Mouse (Mus musculus) ES-E14 (cell line): ENCODE measurements around the gene Il18rap. TPM values are rescaled to one million over a fixed set of nuclear protein-coding genes. Genes with fewer than 3 reads are reported as not detected.

Experiments used
- DNase-seq: peaks from one replicate; pipeline ENCODE4 v3.0.0-alpha.2; 2013; ENCODE audit warnings: low read depth, low spot score
- H3K27ac ChIP-seq: 2 replicates; pipeline ENCODE4 v1.5.1; 2012; ENCODE audit warnings: low read depth, mild to moderate bottlenecking, low read length, moderate library complexity, mixed read lengths; ENCODE audit not compliant: poor library complexity, insufficient read depth, severe bottlenecking
- H3K36me3 ChIP-seq: 2 replicates; pipeline ENCODE4 v1.6.1; 2012; ENCODE audit warnings: mild to moderate bottlenecking, low read length, moderate library complexity, mixed read lengths; ENCODE audit not compliant: control insufficient read depth, poor library complexity, insufficient read depth, severe bottlenecking
- H3K4me1 ChIP-seq, 2 experiments: fragments of 150-350 bp in 1 of 2; sonication (generic) in 1 of 2; 2 replicates each; pipeline ENCODE4 v1.6.1; 2012; ENCODE audit warnings: low read length in 2 of 2, mild to moderate bottlenecking in 1 of 2, mixed read lengths in 1 of 2; ENCODE audit not compliant: control insufficient read depth in 2 of 2, insufficient read depth in 2 of 2, poor library complexity in 1 of 2
- H3K4me3 ChIP-seq, 2 experiments: fragments of 150-350 bp in 1 of 2; sonication (generic) in 1 of 2; 2 replicates each; pipeline ENCODE4 v1.5.1; 2012; ENCODE audit warnings: low read length in 2 of 2, low read depth in 1 of 2, mild to moderate bottlenecking in 1 of 2, mixed read lengths in 1 of 2; ENCODE audit not compliant: insufficient read depth in 1 of 2, poor library complexity in 1 of 2, severe bottlenecking in 1 of 2
- H3K9ac ChIP-seq: 2 replicates; pipeline ENCODE4 v1.6.1; 2012; ENCODE audit warnings: low read depth, mild to moderate bottlenecking, low read length, mixed read lengths; ENCODE audit not compliant: poor library complexity, insufficient read depth, severe bottlenecking
- H3K9me3 ChIP-seq: fragments of 150-350 bp; sonication (generic); 2 replicates; pipeline ENCODE4 v1.6.1; 2012; ENCODE audit warnings: low read depth, mild to moderate bottlenecking, low read length; ENCODE audit not compliant: control insufficient read depth, insufficient read depth
- CHD2 ChIP-seq: IDR thresholded peaks from 2 replicates; pipeline ENCODE4 v1.6.1; 2014; ENCODE audit warnings: mild to moderate bottlenecking, low read depth, low read length, inconsistent platforms
- HCFC1 ChIP-seq: IDR thresholded peaks from 2 replicates; pipeline ENCODE4 v1.6.1; 2012; ENCODE audit warnings: low read length, inconsistent platforms, borderline replicate concordance; ENCODE audit not compliant: insufficient read depth
- MAFK ChIP-seq: IDR thresholded peaks from 2 replicates; pipeline ENCODE4 v1.6.1; 2014; ENCODE audit warnings: mild to moderate bottlenecking, low read depth, low read length, inconsistent platforms; ENCODE audit not compliant: insufficient read depth
- ZC3H11A ChIP-seq: IDR thresholded peaks from 2 replicates; pipeline ENCODE4 v1.6.1; 2012; ENCODE audit warnings: low read depth, mild to moderate bottlenecking, inconsistent platforms, low read length, borderline replicate concordance
- ZNF384 ChIP-seq: IDR thresholded peaks from 2 replicates; pipeline ENCODE4 v1.6.1; 2012; ENCODE audit warnings: low read depth, low read length, inconsistent platforms
- in situ Hi-C, 2 experiments: fragments of 600-800 bp; cut with MboI; formaldehyde crosslinking; loops; one replicate each; pipeline ENCODE4 v1.15.1; 2025; ENCODE audit warnings: low sequenced_read_pairs in 2 of 2, inconsistent platforms in 1 of 2; ENCODE audit not compliant: unreplicated experiment in 2 of 2
- total RNA-seq: library from RNA; depleted of rRNA; stranded (reverse); fragments of 300-350 nt; gene quantifications from 2 replicates; pipeline ENCODE4 v1.2.3, GENCODE M21; 2012

Il18rap gene
- total RNA-seq, 1 experiment, result 0.89 TPM

DNA sequence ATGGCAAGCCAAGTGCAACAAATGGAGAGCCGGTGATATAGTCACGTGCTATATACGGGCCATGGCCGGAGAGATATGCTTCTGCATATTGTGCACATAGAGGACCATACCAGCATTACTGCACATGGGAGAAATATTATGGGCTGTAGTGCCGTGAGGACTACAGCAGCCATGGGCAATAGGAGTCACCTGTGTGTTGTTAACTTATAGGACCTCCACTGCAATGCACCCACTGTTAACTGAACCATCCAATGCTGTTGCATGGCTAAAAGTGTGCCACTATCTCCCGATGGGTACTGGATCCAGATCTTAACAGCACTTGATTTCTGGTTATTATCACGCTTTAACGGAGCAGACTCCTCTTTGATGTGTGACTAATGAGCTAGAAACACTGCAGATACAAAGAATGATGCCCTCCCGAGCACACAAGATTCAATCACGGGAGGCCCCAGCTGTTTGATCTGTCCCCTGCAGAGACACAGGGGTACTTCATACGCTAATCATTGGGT is 32.0 kb downstream of the Il18rap start:
- no peak for TF ChIP-seq CHD2
- TF ChIP-seq HCFC1, result no peak
- no peak for TF ChIP-seq ZNF384
- no peak for TF ChIP-seq ZC3H11A
- no peak for TF ChIP-seq MAFK
- Histone ChIP-seq H3K4me1 (no peaks in the 10 kb centered on the region), H3K9me3 (no peaks in the 10 kb centered on the region), H3K27ac (no peak overlapping the region), H3K4me3 (no peak overlapping the region), H3K9ac (no peak overlapping the region), H3K36me3 (no peaks in the 10 kb centered on the region; the same call in 1 of the 2 replicates)
- DNase-seq, result no peak
- in situ Hi-C loops, result no loop called here

- H3K4me3 ChIP-seq, result no peak overlapping the region
- DNase-seq, result no peak
- TF ChIP-seq HCFC1 (no peak), CHD2 (no peak), ZC3H11A (no peak), ZNF384 (no peak), MAFK (no peak)
- H3K9ac ChIP-seq, result no peak overlapping the region
- H3K4me1 ChIP-seq, result no peaks in the 10 kb centered on the region
- no peaks in the 10 kb centered on the region; the same call in 1 of the 2 replicates for H3K36me3 ChIP-seq
- H3K9me3 ChIP-seq, result no peaks in the 10 kb centered on the region
- H3K27ac ChIP-seq, result no peak overlapping the region
- in situ Hi-C loops, result no loop called here
Observed at GRCm38 (mm10) chr1:40547762-40548161, 32.6 kb downstream of the Il18rap start.

DNA sequence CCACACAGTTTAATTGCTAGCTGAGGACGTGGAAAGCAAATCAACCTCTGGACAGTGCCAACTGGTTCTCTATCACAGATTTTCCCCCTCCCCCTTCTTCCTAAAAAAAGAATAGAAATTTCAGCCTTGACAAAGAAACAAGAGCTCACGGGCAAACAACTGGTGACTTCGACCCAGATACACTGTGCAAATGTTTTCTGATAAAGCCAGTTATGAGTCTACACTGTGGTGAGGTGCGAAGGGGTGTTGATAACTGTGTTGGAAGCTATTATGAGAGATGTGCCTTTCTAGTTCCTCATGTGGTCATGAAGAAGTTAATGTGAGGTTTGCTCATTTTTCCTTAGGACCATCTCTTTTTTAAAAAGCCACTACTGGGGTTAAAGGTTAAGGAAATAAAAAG is 54.2 kb downstream of the Il18rap start:
- Histone ChIP-seq H3K4me3 (no peak overlapping the region), H3K36me3 (no peaks in the 10 kb centered on the region), H3K4me1 (no peaks in the 10 kb centered on the region), H3K9me3 (no peaks in the 10 kb centered on the region), H3K9ac (no peak overlapping the region), H3K27ac (no peak overlapping the region)
- in situ Hi-C loops, result no loop called here
- no peak for TF ChIP-seq ZC3H11A
- no peak for TF ChIP-seq ZNF384
- no peak for TF ChIP-seq HCFC1
- no peak for TF ChIP-seq MAFK
- TF ChIP-seq CHD2, result no peak
- DNase-seq, result no peak

DNA sequence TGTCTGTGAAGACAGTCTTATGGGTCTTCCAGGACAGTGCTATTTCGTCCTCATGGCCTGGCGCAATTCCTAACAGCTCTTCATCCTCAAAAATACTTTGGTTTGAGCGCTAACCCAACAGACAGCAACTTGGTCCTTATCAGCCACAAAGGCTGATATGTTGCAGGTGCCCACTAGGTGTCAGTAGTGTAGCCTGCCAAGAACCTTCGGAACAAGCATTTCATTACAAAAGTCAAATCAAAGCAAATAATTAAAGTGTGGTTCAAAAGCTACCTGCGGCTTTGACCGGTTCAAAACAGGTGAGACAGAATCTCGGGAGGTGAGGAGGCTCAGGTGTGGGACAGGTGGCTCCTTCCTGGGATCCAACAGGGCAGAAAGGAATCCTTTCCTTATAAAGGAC is 64.6 kb downstream of the Il18rap start, which contains the start of gene Slc9a4:
Gene Slc9a4, plus strand, starts transcription at position 298 of the 400 bp plus-strand sequence.
- peak; percentile 29 for DNase-seq
- H3K4me1 ChIP-seq, result no peaks in the 10 kb centered on the region
- TF ChIP-seq MAFK (no peak), HCFC1 (no peak), ZC3H11A (no peak), CHD2 (no peak), ZNF384 (no peak)
- H3K36me3 ChIP-seq, result no peaks in the 10 kb centered on the region
- in situ Hi-C loops, result no loop called here
- no peaks in the 10 kb centered on the region for H3K9me3 ChIP-seq
- no peak within 1 kb of the TSS for H3K9ac ChIP-seq
- H3K4me3 ChIP-seq, result no peak within 1 kb of the TSS
- no peak within 1 kb of the TSS for H3K27ac ChIP-seq

DNA sequence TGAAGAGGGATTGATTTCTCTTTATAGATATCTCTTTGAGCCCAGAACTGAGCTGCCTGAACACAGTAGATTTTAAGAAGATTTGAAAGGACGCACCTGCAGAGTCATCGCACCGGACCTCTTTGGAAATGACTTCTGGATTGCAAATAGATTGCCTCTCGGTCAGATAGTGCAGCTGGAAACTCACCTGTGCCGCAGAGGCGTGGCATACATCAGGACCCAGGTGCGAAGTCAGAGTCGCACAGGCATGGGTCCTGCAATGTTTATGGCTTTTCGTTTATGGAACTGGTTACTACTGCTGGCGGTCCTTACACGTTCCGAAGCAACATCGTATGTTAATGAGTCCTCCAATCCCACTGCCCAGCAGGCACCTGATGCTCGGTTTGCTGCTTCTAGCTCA is 65.1 kb downstream of the Il18rap start:
- Histone ChIP-seq H3K27ac (no peak overlapping the region), H3K36me3 (no peaks in the 10 kb centered on the region), H3K9me3 (no peaks in the 10 kb centered on the region), H3K4me3 (no peak overlapping the region), H3K9ac (no peak overlapping the region), H3K4me1 (no peaks in the 10 kb centered on the region)
- in situ Hi-C loops, result no loop called here
- DNase-seq, result no peak
- TF ChIP-seq HCFC1, result no peak
